Mouse (Mus musculus): ENCODE measurements around the gene Pard6b.

- TF ChIP-seq POLR2A (IDR thresholded peaks at IDR 0.05; ENCODE audit: borderline replicate concordance, low read depth, low read length) (no peak), CTCF (IDR thresholded peaks at IDR 0.05; ENCODE audit: low read depth, low read length) (no peak)
Observed at GRCm38 (mm10) chr2:168037063-168037462, 43.7 kb upstream of the Pard6b start.
